Mouse (Mus musculus): ENCODE results near the gene Ttc39b.
"Not testable (repeated sequence)": the region's sequence is repeated elsewhere in the genome, so short reads cannot be mapped to it uniquely, and the experiment has no call there.

DNA sequence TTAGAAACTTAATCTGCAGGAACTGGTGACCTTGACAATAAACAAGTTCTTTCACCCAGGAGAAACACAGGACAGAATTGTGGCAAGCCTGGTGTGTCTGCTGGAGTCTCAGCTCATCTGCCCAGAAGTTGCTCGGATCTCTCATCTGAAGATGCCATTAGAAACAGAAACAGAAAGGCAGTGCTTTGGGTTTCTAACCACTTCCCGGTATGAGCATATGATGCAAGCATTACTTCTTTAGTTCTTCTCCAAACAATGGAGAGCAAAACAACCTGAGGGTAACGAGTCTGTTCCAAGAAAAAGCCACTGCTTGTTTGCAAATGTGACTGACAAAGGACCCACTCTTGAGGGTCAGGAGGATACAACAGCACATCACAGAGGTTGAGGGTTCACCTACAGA, 88.8 kb downstream of the Ttc39b start:
- not testable (repeated sequence) for TF ChIP-seq CTCF (IDR thresholded peaks at IDR 0.05; ENCODE audit: low read depth, low read length); TAL1 (conservative IDR thresholded peaks at IDR 0.05; ENCODE audit: low read depth, low read length); GATA2 (IDR thresholded peaks at IDR 0.05; ENCODE audit: borderline replicate concordance, low read depth, low read length); GATA1 (IDR thresholded peaks at IDR 0.05; ENCODE audit: borderline replicate concordance, low read length); POLR2AphosphoS5 (IDR thresholded peaks at IDR 0.05; ENCODE audit: insufficient replicate concordance, low read depth, low read length)

Data from G1E (cell line).